Mouse (Mus musculus): Measurements from ENCODE around the gene Btbd11.

GRCm38 (mm10) chr10:85508193-85508794 lies 121.7 kb downstream of the Btbd11 start:
- no peak for TF ChIP-seq CTCF (conservative IDR thresholded peaks at IDR 0.05 in 1 of 2, IDR thresholded peaks at IDR 0.05 in 1 of 2; ENCODE audit: low read depth in 2 of 2, low read length in 2 of 2)
- TF ChIP-seq JUND (conservative IDR thresholded peaks at IDR 0.05; ENCODE audit: low read depth, low read length), result no peak
- no peak for TF ChIP-seq POLR2A (IDR thresholded peaks at IDR 0.05; ENCODE audit: low read depth, low read length)
- TF ChIP-seq TBP (conservative IDR thresholded peaks at IDR 0.05; ENCODE audit: low read depth, low read length), result no peak

Data from CH12.LX (cell line).